Mouse (Mus musculus): ENCODE data around the gene Hexdc. TPM values are rescaled to one million over a fixed set of nuclear protein-coding genes. Genes with fewer than 3 reads are reported as not detected.

Hexdc gene
- 10 to 100 TPM; 14.4 to 14.8 TPM for total RNA-seq (2021)
- long read RNA-seq, experiment 1, partial matches to known transcripts, result 2 of 10 reads
- long read RNA-seq, experiment 1, other reads (novel, unspliced or antisense), result 8 of 10 reads
- long read RNA-seq, experiment 2, partial matches to known transcripts, result 2 of 16 reads
- long read RNA-seq, experiment 2, other reads (novel, unspliced or antisense), result 14 of 16 reads

- peak; percentile 86 to 95 for DNase-seq (ENCODE audit: low spot score in 2 of 2)
These were observed at the start of gene Hexdc, which contains the start of gene Ogfod3 for GRCm38 (mm10) chr11:121204161-121205006. Gene Hexdc (plus strand): TSS chr11:121204433. Gene Ogfod3 (minus strand): TSS chr11:121204711.

GRCm38 (mm10) chr11:121156411-121156891 is 47.8 kb upstream of the Hexdc start:
- DNase-seq (ENCODE audit: low spot score in 2 of 2), result peak; percentile 55 to 70

- DNase-seq (ENCODE audit: low spot score in 2 of 2), result no peak
These were observed 44.3 kb upstream of the Hexdc start, which contains the start of gene Uts2r for GRCm38 (mm10) chr11:121159971-121160370. Gene Uts2r (plus strand): TSS chr11:121160271.

- no peak for DNase-seq (ENCODE audit: low spot score in 2 of 2)
These were observed 43.4 kb upstream of the Hexdc start for GRCm38 (mm10) chr11:121160636-121161346.

- DNase-seq (ENCODE audit: low spot score in 2 of 2), result no peak
These were observed 40.5 kb upstream of the Hexdc start for GRCm38 (mm10) chr11:121163751-121164150.

- DNase-seq (ENCODE audit: low spot score in 2 of 2), result peak in 1 of 2 experiments; percentile 27
These were observed 31.0 kb upstream of the Hexdc start for GRCm38 (mm10) chr11:121173203-121173602.

GRCm38 (mm10) chr11:121174234-121174633 is 30.0 kb upstream of the Hexdc start:
- no peak for DNase-seq (ENCODE audit: low spot score in 2 of 2)

GRCm38 (mm10) chr11:121176285-121177270 is 27.7 kb upstream of the Hexdc start:
- peak in 1 of 2 experiments; percentile 53 for DNase-seq (ENCODE audit: low spot score in 2 of 2)

GRCm38 (mm10) chr11:121189681-121190080 is 14.6 kb upstream of the Hexdc start:
- no peak for DNase-seq (ENCODE audit: low spot score in 2 of 2)

- no peak for DNase-seq (ENCODE audit: low spot score in 2 of 2)
These were observed 11.5 kb upstream of the Hexdc start for GRCm38 (mm10) chr11:121192742-121193141.

- DNase-seq (ENCODE audit: low spot score in 2 of 2), result no peak
These were observed 10.8 kb upstream of the Hexdc start for GRCm38 (mm10) chr11:121193415-121193814.

- DNase-seq (ENCODE audit: low spot score in 2 of 2), result no peak
These were observed 5.6 kb upstream of the Hexdc start for GRCm38 (mm10) chr11:121198622-121199021.

- no peak for DNase-seq (ENCODE audit: low spot score in 2 of 2)
These were observed 4.4 kb upstream of the Hexdc start for GRCm38 (mm10) chr11:121199851-121200250.

GRCm38 (mm10) chr11:121200781-121201180 is 3.5 kb upstream of the Hexdc start:
- no peak for DNase-seq (ENCODE audit: low spot score in 2 of 2)

- peak in 1 of 2 experiments; percentile 30 for DNase-seq (ENCODE audit: low spot score in 2 of 2)
These were observed 2.6 kb upstream of the Hexdc start for GRCm38 (mm10) chr11:121201436-121202198.

- no peak for DNase-seq (ENCODE audit: low spot score in 2 of 2)
These were observed 423 bp upstream of the Hexdc start for GRCm38 (mm10) chr11:121203859-121204160.

GRCm38 (mm10) chr11:121216831-121217230 is 12.6 kb downstream of the Hexdc start:
- no peak for DNase-seq (ENCODE audit: low spot score in 2 of 2)

- no peak for DNase-seq (ENCODE audit: low spot score in 2 of 2)
These were observed 15.5 kb downstream of the Hexdc start for GRCm38 (mm10) chr11:121219776-121220175.

- DNase-seq (ENCODE audit: low spot score in 2 of 2), result no peak
These were observed 16.5 kb downstream of the Hexdc start for GRCm38 (mm10) chr11:121220771-121221170.

All from gastrocnemius, postnatal 4 days (tissue).